Mouse (Mus musculus): ENCODE measurements at regions not wholly inside any gene's neighbourhood (a gene's known extent, or its start where the extent isn't known, plus 50 kb on each side); places are given as distances from the start of the nearest gene placed in this dataset.

GRCm38 (mm10) chr8:35180075-35180474 lies 585.5 kb upstream of the Gm19410 start:
- TF ChIP-seq CTCF (IDR thresholded peaks at IDR 0.05) (no peak), EP300 (IDR thresholded peaks at IDR 0.05) (no peak)
